Mouse (Mus musculus) ES-Bruce4 (cell line): Measurements from ENCODE around the gene Sdhaf4. TPM values are rescaled to one million over a fixed set of nuclear protein-coding genes. Genes with fewer than 3 reads are reported as not detected.
"Not testable (repeated sequence)": the region's sequence is repeated elsewhere in the genome, so short reads cannot be mapped to it uniquely, and the experiment has no call there.

ENCODE experiments used
- H3K27ac ChIP-seq: 2 replicates; pipeline ENCODE4 v1.5.1; 2012; ENCODE audit warnings: low read length, inconsistent platforms; ENCODE audit not compliant: insufficient read depth
- H3K27me3 ChIP-seq: 2 replicates; pipeline ENCODE4 v1.6.1; 2012; ENCODE audit warnings: mild to moderate bottlenecking, low read length, inconsistent platforms; ENCODE audit not compliant: control insufficient read depth, poor library complexity, insufficient read depth, severe bottlenecking
- H3K36me3 ChIP-seq: 2 replicates; pipeline ENCODE4 v1.6.1; 2012; ENCODE audit warnings: inconsistent platforms, mild to moderate bottlenecking, low read length, moderate library complexity; ENCODE audit not compliant: control insufficient read depth, poor library complexity, insufficient read depth, severe bottlenecking
- H3K4me1 ChIP-seq: one replicate; pipeline ENCODE4 v1.8.1; 2011; ENCODE audit warnings: low read length; ENCODE audit not compliant: control insufficient read depth, insufficient read depth
- H3K4me3 ChIP-seq: 2 replicates; pipeline ENCODE4 v1.5.1; 2011; ENCODE audit warnings: low read depth, mild to moderate bottlenecking, low read length
- H3K9ac ChIP-seq: 2 replicates; pipeline ENCODE4 v1.6.1; 2012; ENCODE audit warnings: low read depth, mild to moderate bottlenecking, inconsistent platforms; ENCODE audit not compliant: poor library complexity, severe bottlenecking
- H3K9me3 ChIP-seq: replicated peaks from 2 replicates; pipeline ENCODE4 v1.6.1; 2012; ENCODE audit warnings: mild to moderate bottlenecking, low read length, inconsistent platforms; ENCODE audit not compliant: control insufficient read depth, poor library complexity, insufficient read depth, severe bottlenecking
- CTCF ChIP-seq: IDR thresholded peaks from one replicate; pipeline ENCODE4 v1.8.1; 2011; ENCODE audit warnings: low read depth, low read length
- EP300 ChIP-seq: IDR thresholded peaks from 2 replicates; pipeline ENCODE4 v1.6.1; 2011; ENCODE audit warnings: low read depth, low read length; ENCODE audit not compliant: insufficient read depth
- POLR2A ChIP-seq: IDR thresholded peaks from one replicate; pipeline ENCODE4 v1.8.1; 2011; ENCODE audit warnings: low read length; ENCODE audit not compliant: insufficient read depth
- polyA plus RNA-seq: library from polyadenylated mRNA; stranded (reverse); fragments of >200 nt; gene quantifications from 2 replicates; pipeline ENCODE4 v1.2.4, GENCODE M21; 2011; ENCODE audit warnings: low read depth; ENCODE audit not compliant: missing spikeins, insufficient read depth, insufficient read length

Sdhaf4 gene
- polyA plus RNA-seq, 1 experiment: 28.2 TPM

DNA sequence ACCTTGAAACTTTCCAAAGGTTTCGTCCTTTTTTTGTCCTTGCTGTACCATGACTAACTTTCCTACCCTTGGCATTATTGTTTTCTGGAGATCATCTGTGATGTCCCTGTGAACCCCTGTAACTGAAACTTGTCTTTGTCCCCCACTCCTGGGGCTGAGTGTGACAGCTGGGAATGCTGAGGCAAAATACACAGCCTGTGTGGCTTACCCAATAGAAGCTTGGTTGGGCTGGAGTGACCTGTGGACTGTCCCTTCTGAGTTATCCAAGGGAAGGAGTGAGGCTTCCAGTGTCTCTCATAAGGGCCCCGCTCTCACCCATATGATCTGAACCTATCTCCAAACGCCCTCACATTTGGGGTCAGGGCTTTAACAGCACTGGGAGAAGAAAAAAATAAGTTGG is 8.0 kb downstream of the Sdhaf4 start:
- no peak overlapping the region for H3K9ac ChIP-seq
- no peak overlapping the region for H3K27ac ChIP-seq
- no peak overlapping the region for H3K4me3 ChIP-seq
- H3K4me1 ChIP-seq: no peaks in the 10 kb centered on the region
- no peaks in the 10 kb centered on the region for H3K9me3 ChIP-seq
- TF ChIP-seq POLR2A: no peak
- no peak for TF ChIP-seq EP300
- no peak for TF ChIP-seq CTCF
- no peaks in the 10 kb centered on the region for H3K36me3 ChIP-seq
- H3K27me3 ChIP-seq: no peaks in the 10 kb centered on the region

DNA sequence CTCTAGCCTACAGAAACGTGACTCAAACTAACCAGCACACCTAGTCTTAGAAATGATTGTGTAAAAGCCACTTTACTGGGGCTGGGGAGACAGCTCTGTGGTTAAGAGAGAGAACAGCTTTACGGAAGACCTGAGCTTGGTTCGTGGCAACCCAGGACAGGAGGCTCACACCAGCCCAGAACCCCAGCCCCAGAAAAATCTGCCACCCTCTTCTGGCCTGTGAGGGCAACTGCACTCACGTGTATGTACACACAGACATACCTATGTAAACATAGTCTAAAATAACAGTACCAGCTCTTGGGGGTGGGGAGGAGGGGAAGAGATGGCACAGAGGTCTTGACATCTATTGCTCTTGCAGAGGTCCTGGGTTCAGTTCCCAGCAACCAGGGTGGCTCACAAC is 10.0 kb downstream of the Sdhaf4 start:
- Histone ChIP-seq H3K4me3 (no peak overlapping the region), H3K27me3 (no peaks in the 10 kb centered on the region), H3K9me3 (no peaks in the 10 kb centered on the region), H3K36me3 (no peaks in the 10 kb centered on the region), H3K9ac (no peak overlapping the region), H3K27ac (no peak overlapping the region), H3K4me1 (no peaks in the 10 kb centered on the region)
- no peak for TF ChIP-seq CTCF
- TF ChIP-seq EP300: no peak
- TF ChIP-seq POLR2A: no peak

DNA sequence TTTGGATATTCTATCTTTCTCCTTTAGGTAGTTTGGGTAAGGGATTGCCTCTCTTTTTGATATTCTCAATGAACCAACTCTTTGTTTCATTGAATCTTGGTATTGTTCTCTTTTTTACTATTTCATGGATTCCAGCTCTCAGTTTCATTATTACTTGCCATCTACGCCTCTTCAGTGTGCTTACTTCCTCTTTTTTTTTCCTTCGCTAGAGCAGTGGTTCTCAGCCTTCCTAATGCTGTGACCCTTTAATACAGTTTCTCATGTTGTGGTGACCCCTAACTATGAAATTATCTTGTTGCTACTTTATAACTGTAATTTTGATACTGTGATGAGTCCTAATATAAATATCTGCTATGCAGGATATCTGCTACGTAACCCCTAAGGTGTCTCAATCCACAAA is 22.3 kb downstream of the Sdhaf4 start:
- Histone ChIP-seq H3K27me3 (no peaks in the 10 kb centered on the region), H3K4me3 (no peak overlapping the region), H3K36me3 (no peaks in the 10 kb centered on the region), H3K4me1 (no peaks in the 10 kb centered on the region), H3K9me3 (no peaks in the 10 kb centered on the region), H3K9ac (no peak overlapping the region), H3K27ac (no peak overlapping the region)
- no peak for TF ChIP-seq POLR2A
- TF ChIP-seq CTCF: no peak
- TF ChIP-seq EP300: no peak

DNA sequence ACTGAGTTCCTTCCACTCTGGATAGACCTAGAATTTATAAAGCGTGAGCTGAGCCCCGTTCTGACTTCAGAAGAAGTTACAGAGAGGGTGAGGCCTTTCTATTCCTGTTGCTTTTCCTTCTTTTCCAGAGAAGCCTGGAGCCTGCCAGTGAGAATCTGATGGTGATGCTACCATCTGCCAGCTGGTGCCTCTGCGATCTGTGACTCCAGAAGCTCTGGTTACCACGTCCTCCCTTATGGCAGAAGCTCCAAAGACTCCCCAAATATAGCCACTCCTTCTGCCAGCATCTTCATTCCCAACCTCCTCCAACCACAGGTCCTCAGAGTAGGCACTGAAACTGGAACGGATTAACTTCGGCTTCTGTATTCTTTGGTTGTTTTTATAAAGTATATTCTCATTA is 27.2 kb downstream of the Sdhaf4 start:
- H3K4me3 ChIP-seq: no peak overlapping the region
- H3K36me3 ChIP-seq: no peaks in the 10 kb centered on the region
- no peak overlapping the region for H3K27ac ChIP-seq
- TF ChIP-seq POLR2A (no peak), CTCF (no peak), EP300 (no peak)
- H3K9me3 ChIP-seq: no peaks in the 10 kb centered on the region
- no peaks in the 10 kb centered on the region for H3K27me3 ChIP-seq
- H3K9ac ChIP-seq: no peak overlapping the region
- H3K4me1 ChIP-seq: no peaks in the 10 kb centered on the region

DNA sequence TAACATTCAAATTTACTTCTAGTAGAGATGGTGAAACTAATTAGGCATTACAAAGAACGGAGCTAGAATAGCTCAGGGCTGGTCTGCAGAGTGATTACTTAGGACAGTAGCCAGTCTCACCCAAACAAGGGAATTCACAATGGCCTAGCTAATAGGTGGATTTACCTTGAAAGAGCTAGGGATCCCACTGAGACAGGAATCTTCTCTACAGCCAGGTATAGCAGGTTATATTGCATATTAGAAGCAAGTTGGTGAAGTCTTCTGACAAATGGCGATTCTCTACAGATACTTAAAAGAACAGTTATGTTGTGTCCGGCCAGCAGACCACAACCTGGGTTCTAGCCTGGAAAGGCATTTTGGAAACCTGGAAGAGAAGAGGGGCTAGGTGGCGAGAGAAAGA is 34.3 kb downstream of the Sdhaf4 start:
- H3K4me3 ChIP-seq, H3K27me3 ChIP-seq, H3K36me3 ChIP-seq, H3K9me3 ChIP-seq, H3K9ac ChIP-seq: not testable (repeated sequence)
- Histone ChIP-seq H3K27ac (peak overlapping the region; percentile 42; the same call in 1 of the 2 replicates), H3K4me1 (peaks cover 10% of the 10 kb centered on the region)

DNA sequence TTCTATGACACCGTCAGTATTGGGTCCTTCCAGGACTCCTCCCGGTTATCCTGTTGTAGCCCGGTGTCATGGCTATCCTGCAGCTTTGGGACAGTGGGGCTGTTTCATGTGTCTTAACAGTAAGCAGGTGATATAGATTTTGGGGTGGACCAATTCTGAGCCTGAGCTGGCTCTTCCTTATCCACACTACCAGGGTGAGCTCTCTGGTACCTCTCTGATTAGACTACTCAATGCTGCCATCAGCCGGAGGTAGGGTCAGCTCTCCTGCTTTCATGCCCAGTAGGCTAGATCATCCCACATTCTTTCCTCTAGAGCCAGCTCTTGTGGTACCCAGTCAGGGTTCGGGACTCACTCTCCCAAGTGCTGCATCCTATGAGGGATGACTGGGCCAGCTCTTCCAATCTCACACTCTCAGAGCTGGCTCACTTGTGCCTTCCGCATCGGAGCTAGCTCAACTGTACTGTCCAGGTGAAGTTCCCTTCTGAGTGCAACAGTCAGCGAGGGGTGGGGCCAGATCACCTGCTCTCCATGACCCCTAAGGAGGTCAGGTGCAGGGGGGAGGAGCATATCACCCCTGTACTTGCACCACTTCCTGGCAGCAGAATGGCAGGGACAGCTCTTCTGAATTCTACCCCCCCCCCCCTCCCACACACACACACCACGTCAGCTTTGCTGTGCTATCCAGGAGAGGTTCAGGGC is 37.3 kb downstream of the Sdhaf4 start:
- 0 out of 2 replicates have a peak, but pooled peaks cover 3% of the 10 kb centered on the region for H3K9me3 ChIP-seq
- TF ChIP-seq EP300 (peak; percentile 87), CTCF (no peak), POLR2A (peak; percentile 42)
- no peak overlapping the region for H3K9ac ChIP-seq
- H3K27me3 ChIP-seq: no peaks in the 10 kb centered on the region
- peak overlapping the region; percentile 8; the same call in 1 of the 2 replicates for H3K27ac ChIP-seq
- H3K36me3 ChIP-seq: no peaks in the 10 kb centered on the region
- peak overlapping the region; percentile 41 for H3K4me3 ChIP-seq
- peaks cover 10% of the 10 kb centered on the region for H3K4me1 ChIP-seq
